Comparison of ENCODE assay signal across 10 mouse cellular contexts in the genomic region with DNA sequence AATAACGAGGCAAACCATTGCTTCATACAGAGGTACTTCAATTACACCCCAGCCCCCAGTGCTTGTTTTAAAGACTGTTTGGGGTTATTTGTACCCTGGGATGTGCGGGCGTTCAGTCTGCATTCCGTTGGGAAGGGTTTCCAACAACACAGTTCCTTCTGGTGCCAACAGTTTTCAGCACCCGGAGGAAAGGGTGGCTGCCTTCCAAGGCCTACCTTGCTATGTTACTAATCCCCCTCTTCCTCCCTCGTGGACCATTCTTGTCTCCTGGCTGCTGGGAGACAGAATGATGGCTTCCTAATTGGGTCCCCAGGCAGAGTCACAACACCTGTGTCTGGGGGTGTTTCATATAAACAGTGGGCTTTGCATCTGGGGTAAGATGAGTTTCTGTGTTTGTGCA.
DNase-seq lines count a peak whose midpoint lies in the region; ATAC-seq lines count a peak whose summit lies in the region.
"Had no signal": no experiment of that assay in that cellular context is flagged by ENCODE, and none has a peak within 500 bp of the region (broad histone marks: within the 10 kb centered on the region; RNA-seq: fewer than 3 reads in every experiment).

No protein-coding gene starts in this region.

- H3K4me1 ChIP-seq in intestine, embryonic 14.5 days (replicated peaks; ENCODE audit: control insufficient read depth, insufficient read depth, low read length), result 0 out of 2 replicates have a peak, but pooled peaks cover 15% of the 10 kb centered on the region
- peaks cover 20% of the 10 kb centered on the region for H3K4me1 ChIP-seq in intestine, embryonic 16.5 days (ENCODE audit: control insufficient read depth, insufficient read depth, low read length)
- peaks cover 41% of the 10 kb centered on the region for H3K4me1 ChIP-seq in limb, embryonic 15.5 days

- no peaks in the 10 kb centered on the region for H3K36me3 ChIP-seq in intestine, embryonic 14.5 days (ENCODE audit: control insufficient read depth, insufficient read depth, low read length)
- no peaks in the 10 kb centered on the region for H3K36me3 ChIP-seq in intestine, embryonic 16.5 days (ENCODE audit: control insufficient read depth, insufficient read depth, low read length)
- no peaks in the 10 kb centered on the region for H3K36me3 ChIP-seq in limb, embryonic 15.5 days

- no peak for DNase-seq in intestine, embryonic 14.5 days (ENCODE audit: low spot score)
- DNase-seq in frontal cortex, postnatal 36 days (ENCODE audit: low spot score in 2 of 2), result peak; percentile 64 to 73
- peak; percentile 73 for DNase-seq in layer of hippocampus, adult 8-10 months (ENCODE audit: low spot score in 2 of 2)
- no peak for DNase-seq in gastrocnemius, postnatal 4 days (ENCODE audit: low spot score in 2 of 2)
- DNase-seq in urinary bladder, postnatal 10 days (ENCODE audit: low spot score), result no peak
- DNase-seq in urinary bladder, adult 18-20 months (ENCODE audit: low spot score in 2 of 2), result no peak
- DNase-seq: lung, postnatal 14 days had no signal

- H3K9me3 ChIP-seq in intestine, embryonic 14.5 days (ENCODE audit: control insufficient read depth, low read length), result no peaks in the 10 kb centered on the region
- no peaks in the 10 kb centered on the region for H3K9me3 ChIP-seq in intestine, embryonic 16.5 days (ENCODE audit: control insufficient read depth, low read length)
- H3K9me3 ChIP-seq in limb, embryonic 15.5 days, result no peaks in the 10 kb centered on the region

- H3K4me3 ChIP-seq in intestine, embryonic 14.5 days (ENCODE audit: low read depth, low read length), result no peak overlapping the region
- no peak overlapping the region for H3K4me3 ChIP-seq in intestine, embryonic 16.5 days (ENCODE audit: low read length)
- H3K4me3 ChIP-seq in limb, embryonic 15.5 days, result no peak overlapping the region
- H3K4me3 ChIP-seq: myocyte had no signal

- 70% methylated on average over 6 of the region's 6 CpGs for WGBS in intestine, embryonic 14.5 days
- 75% methylated on average over 6 of the region's 6 CpGs for WGBS in intestine, embryonic 16.5 days
- 31% methylated on average over 6 of the region's 6 CpGs for WGBS in limb, embryonic 15.5 days

- H3K27me3 ChIP-seq in intestine, embryonic 14.5 days (replicated peaks; ENCODE audit: control insufficient read depth, insufficient read depth, low read length), result no peaks in the 10 kb centered on the region
- H3K27me3 ChIP-seq in intestine, embryonic 16.5 days (replicated peaks; ENCODE audit: control insufficient read depth, insufficient read depth, low read length), result no peaks in the 10 kb centered on the region
- H3K27me3 ChIP-seq in limb, embryonic 15.5 days, result no peaks in the 10 kb centered on the region

- H3K27ac ChIP-seq in intestine, embryonic 14.5 days (ENCODE audit: low read depth), result peak overlapping the region; percentile 18; the same call in 1 of the 2 replicates
- H3K27ac ChIP-seq in intestine, embryonic 16.5 days (ENCODE audit: low read length), result no peak overlapping the region
- H3K27ac ChIP-seq in limb, embryonic 15.5 days, result peak overlapping the region; percentile 19; the same call in 1 of the 2 replicates

- no peak overlapping the region for H3K4me2 ChIP-seq in intestine, embryonic 14.5 days (ENCODE audit: low read length)
- H3K4me2 ChIP-seq in intestine, embryonic 16.5 days (ENCODE audit: low read depth, low read length), result no peak overlapping the region
- no peak overlapping the region for H3K4me2 ChIP-seq in limb, embryonic 15.5 days

- ATAC-seq in intestine, embryonic 14.5 days (replicated peaks; ENCODE audit: low FRiP score, low TSS enrichment, low read depth), result no peak
- no peak for ATAC-seq in intestine, embryonic 16.5 days
- no peak for ATAC-seq in limb, embryonic 15.5 days (ENCODE audit: insufficient number of reproducible peaks, low FRiP score, low TSS enrichment, low read depth)

- H3K9ac ChIP-seq in intestine, embryonic 14.5 days (ENCODE audit: low read length), result no peak overlapping the region
- H3K9ac ChIP-seq in intestine, embryonic 16.5 days (ENCODE audit: low read depth, low read length), result no peak overlapping the region
- no peak overlapping the region for H3K9ac ChIP-seq in limb, embryonic 15.5 days

Comparison
In these comparisons a context has a peak if more than half of its experiments do, and no peak if none do; other contexts are left out.
1. DNase-seq: peak in frontal cortex, postnatal 36 days (2 of 2) and layer of hippocampus, adult 8-10 months (2 of 2); none in intestine, embryonic 14.5 days (single experiment), gastrocnemius, postnatal 4 days (0 of 2), urinary bladder, postnatal 10 days (single experiment) and urinary bladder, adult 18-20 months (0 of 2).